Mouse (Mus musculus) neural tube, embryonic 12.5 days (tissue): Measurements from ENCODE around the gene Hey2. TPM values are rescaled to one million over a fixed set of nuclear protein-coding genes. Genes with fewer than 3 reads are reported as not detected.

Experiments
- ATAC-seq: fragments of 200-750 bp; cut with Nextera tagmentation; 2 replicates; pipeline ENCODE4 v1.8.0; 2017; ENCODE audit warnings: low read depth, mild to moderate bottlenecking, moderate TSS enrichment, moderate library complexity; ENCODE audit not compliant: low FRiP score
- H3K27ac ChIP-seq: fragments of 300-500 bp; sonication (generic); 2 replicates; pipeline ENCODE4 v1.5.1; 2016
- H3K27me3 ChIP-seq: fragments of 300-500 bp; sonication (generic); replicated peaks from 2 replicates; pipeline ENCODE4 v1.6.1; 2016; ENCODE audit warnings: mild to moderate bottlenecking
- H3K36me3 ChIP-seq: fragments of 300-500 bp; sonication (generic); 2 replicates; pipeline ENCODE4 v1.6.1; 2016; ENCODE audit warnings: mild to moderate bottlenecking
- H3K4me1 ChIP-seq: fragments of 300-500 bp; sonication (generic); 2 replicates; pipeline ENCODE4 v1.6.1; 2016
- H3K4me2 ChIP-seq: fragments of 300-500 bp; sonication (generic); replicated peaks from 2 replicates; pipeline ENCODE4 v1.6.1; 2016; ENCODE audit warnings: mild to moderate bottlenecking
- H3K4me3 ChIP-seq: fragments of 300-500 bp; sonication (generic); 2 replicates; pipeline ENCODE4 v1.5.1; 2016
- H3K9ac ChIP-seq: fragments of 300-500 bp; sonication (generic); 2 replicates; pipeline ENCODE4 v1.6.1; 2016; ENCODE audit warnings: mild to moderate bottlenecking
- H3K9me3 ChIP-seq: fragments of 300-500 bp; sonication (generic); 2 replicates; pipeline ENCODE4 v1.6.1; 2016; ENCODE audit warnings: mild to moderate bottlenecking
- WGBS: fragments of 180-500 bp; shearing (Covaris S2); methylation state at CpG from one replicate; pipeline ENCODE4 v1.1.7; 2016; 5-methylcytosine and 5-hydroxymethylcytosine counted together
- polyA plus RNA-seq: library from polyadenylated mRNA; unstranded; fragments of >200 nt; fragmentation: Nextera tagmentation; extraction: Ambion mirVana; gene quantifications from 2 replicates; pipeline ENCODE4 v1.2.1, GENCODE M21; 2016

The Hey2 gene
- polyA plus RNA-seq, 1 experiment from 2014 or later = 9.8 TPM

GRCm38 (mm10) chr10:30786103-30786754 is 56.4 kb downstream of the Hey2 start:
- Histone ChIP-seq H3K27me3 (no peaks in the 10 kb centered on the region), H3K4me3 (no peak overlapping the region), H3K36me3 (no peaks in the 10 kb centered on the region), H3K4me2 (no peak overlapping the region), H3K9me3 (no peaks in the 10 kb centered on the region), H3K27ac (no peak overlapping the region), H3K9ac (no peak overlapping the region), H3K4me1 (no peaks in the 10 kb centered on the region)
- no peak for ATAC-seq
- 92% methylated on average over 5 of the region's 5 CpGs for WGBS

Other genes with a start within 250 kb of the Hey2 start
- gene Trmt11, start 242.1 kb downstream of the Hey2 start, polyA plus RNA-seq = 24.2 and 26.3 TPM in 2 replicates
- gene Hint3, start 213.2 kb downstream of the Hey2 start, polyA plus RNA-seq = 20.1 and 21.9 TPM in 2 replicates
- gene Ncoa7, start 39.5 kb downstream of the Hey2 start, polyA plus RNA-seq = 11.2 TPM in 2 replicates